Mouse (Mus musculus): ENCODE measurements at regions not wholly inside any gene's neighbourhood (a gene's known extent, or its start where the extent isn't known, plus 50 kb on each side); places are given as distances from the start of the nearest gene placed in this dataset.

DNA sequence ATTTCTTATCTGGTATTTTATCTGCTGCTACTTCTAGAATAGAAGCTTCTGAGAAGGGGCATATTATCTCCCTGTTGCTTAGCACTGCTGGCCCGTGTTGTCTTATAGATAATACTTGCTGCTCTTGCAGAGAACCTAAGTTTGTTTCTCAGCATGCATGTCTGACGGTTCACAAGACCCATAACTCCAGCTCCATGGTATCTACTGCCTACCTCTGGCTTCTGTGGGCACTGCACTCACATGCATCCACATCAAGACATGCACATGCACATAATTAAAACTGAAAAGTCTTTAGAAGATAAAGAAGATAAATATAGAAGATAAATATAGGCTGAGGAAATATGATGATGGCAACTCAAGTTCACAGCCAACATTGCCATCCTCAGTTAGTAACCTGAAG lies 667.8 kb upstream of the Tmem132c start:
- DNase-seq (ENCODE audit: low spot score), result no peak

DNA sequence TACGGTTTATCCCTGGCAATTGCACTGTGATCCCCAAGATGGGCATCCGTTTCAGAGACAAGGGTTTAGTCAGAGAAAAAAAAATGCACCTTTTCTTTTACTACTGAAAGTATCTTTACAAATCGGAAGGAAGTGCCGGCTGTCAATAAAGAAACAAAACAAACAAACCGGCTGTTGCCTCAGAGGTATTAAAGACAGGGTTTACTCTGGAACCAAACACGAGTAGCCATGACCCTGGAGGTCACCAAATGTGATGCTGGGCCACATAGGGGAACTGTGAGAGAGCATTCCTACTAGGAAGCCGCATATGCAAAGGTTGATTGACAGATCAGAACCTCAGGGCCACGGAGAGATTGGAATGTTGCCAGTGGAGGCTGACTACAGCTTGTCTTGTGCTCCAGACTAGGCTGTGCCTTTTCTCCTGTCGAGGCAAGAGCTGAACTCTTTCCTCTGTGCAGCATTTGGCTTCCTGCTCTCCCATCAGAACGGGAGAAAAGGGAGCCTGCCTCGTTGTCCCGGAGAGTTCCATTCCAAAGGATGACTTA lies 643.8 kb upstream of the Tmem132c start:
- no peak for DNase-seq (ENCODE audit: low spot score)

DNA sequence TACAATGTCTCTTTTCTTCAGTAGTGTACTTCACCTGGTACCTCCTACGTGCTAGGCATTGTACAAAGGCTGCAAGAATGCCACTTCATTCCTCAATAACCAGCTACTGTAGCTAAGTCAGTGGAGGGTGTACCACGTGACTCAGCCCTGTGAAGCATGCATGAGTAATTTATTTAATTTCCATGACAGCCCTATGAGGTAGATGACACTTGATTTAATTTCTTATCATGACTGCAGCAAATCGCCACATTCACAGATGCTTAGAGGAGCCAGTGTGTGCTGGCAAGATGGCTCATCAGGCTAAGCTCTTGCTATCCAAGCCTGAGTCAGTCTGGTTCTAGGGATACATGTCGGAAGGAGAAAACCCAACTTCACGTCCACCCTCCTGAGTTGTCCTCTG lies 642.0 kb upstream of the Tmem132c start:
- DNase-seq (ENCODE audit: low spot score), result no peak

DNA sequence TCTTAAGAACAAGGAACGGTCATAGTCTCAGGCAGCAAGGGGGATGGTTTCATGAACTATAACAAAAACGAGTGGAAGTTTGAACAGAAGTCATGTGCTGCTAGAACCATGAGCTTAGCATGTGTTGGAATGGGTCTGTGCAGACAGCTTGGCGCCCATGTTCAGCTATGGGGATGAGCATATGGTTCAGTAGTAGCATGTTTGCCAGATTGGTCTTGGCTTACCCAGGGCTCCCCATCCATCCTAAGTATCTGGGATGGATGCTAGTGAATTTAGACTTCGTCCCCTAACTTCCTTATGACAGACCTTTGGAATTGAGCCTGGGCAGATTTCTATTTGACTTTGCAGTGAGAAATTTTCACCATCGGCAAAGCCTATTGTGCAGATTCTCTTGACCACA lies 634.9 kb upstream of the Tmem132c start:
- no peak for DNase-seq (ENCODE audit: low spot score)

DNA sequence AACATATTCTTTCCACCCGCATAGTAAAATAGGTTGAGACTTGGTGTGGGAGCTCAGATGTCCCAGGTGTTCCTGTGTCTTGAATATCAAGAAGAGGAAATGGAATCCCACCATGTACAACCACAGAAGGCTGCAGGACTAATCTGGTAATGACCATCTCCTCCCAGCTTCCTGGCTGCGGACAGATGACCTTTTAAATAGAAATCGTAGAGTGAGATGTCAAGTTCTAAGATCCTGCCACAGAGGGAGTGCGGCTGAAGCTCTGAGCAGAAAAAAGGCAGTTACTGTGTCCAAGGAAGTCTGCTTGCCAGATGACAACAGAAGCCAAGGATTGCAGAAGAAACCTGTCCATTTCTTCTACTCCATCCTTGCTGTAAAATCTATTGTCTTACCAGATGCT lies 629.0 kb upstream of the Tmem132c start:
- no peak for DNase-seq (ENCODE audit: low spot score)

DNA sequence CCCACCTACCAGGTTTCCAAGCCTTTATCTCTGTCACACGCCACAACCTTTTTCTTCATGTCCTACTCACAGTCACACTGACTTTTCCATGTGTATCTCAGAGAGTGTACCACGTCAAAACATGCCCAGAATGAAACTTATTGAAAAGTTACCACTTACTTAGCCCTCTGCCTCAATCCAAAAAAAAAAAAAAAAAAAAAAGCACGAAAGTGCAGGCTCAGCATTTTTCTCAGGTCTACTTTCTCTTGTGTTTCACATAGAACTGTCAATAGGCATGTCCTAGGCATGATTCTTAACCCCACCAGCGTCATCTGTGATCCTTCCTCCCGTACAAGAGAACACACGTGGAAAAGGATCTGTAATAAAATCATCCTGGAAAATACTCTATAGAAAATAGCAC lies 619.1 kb upstream of the Tmem132c start:
- no peak for DNase-seq (ENCODE audit: low spot score)

DNA sequence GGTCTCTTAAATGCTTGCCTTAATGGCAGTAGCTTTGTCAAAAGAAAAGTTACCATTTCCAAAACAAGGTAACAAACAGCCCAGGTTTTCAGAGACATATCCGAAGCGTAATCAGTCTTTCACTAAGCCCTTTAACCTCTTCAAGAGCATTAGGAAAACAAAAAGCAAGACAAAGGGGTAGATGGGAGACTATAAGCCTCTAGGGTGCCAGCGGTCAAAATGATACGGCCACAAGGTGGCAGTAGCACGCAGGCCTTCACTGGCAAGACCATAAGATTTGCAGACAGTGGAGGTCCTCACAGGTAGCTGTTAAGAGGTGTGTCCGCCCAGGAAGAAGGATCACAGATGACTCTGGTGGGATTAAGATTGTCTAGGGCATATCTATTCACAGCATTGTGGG lies 618.4 kb upstream of the Tmem132c start:
- no peak for DNase-seq (ENCODE audit: low spot score)

DNA sequence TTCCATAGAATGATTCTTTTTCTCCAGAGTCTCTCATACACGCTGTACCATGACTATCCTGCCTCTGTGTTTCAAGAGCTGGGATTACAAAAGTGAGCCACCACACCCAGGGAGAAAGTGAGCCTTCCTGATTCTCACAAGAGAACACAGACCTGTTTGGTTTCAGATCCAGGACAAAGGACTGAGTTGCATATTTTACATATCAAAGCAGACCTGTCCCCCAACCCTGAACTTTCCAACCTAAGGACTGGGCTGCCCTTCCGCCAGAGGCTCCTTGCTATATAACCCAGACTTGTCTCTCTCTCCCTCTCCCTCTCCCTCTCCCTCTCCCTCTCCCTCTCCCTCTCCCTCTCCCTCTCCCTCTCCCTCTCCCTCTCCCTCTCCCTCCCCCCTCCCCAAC lies 611.8 kb upstream of the Tmem132c start:
- DNase-seq (ENCODE audit: low spot score), result no peak

DNA sequence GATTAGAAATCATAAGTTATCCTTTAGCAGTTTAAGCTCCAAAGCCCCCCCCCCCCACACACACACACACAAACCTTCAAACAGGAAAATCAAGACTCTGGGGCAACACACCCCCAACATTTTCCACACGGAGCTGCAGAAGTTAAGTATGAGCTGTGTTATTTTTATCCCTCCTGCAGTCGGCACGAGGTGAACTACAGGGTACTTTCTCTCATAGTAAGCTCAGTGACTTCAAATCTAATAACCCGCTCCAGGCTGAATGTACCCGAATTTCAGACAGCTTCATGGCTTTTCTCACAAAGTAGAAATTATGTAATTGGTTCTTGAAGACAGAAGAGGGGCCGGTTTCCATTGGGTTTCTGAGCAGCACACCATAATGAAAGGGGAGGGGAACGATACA lies 591.2 kb upstream of the Tmem132c start:
- no peak for DNase-seq (ENCODE audit: low spot score)

DNA sequence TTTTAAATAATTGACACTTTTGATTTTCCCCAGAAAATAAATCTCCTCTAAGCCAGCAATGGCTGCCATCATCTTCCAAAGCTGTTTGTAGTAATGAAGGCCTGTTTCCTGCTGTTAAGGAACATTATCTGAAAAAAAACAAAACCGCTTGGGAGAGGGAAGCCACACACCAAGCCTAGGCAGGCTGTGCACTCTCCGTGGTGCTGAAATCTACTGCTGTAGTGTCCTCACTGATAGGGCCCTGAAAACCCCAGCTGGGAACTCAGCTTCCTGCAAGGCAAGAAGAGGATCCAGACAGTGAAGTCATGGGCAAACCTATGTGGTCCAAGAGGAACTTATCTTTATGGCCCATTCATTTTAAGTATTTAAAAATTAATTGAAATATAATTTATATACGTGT lies 590.2 kb upstream of the Tmem132c start:
- peak; percentile 22 for DNase-seq (ENCODE audit: low spot score)

DNA sequence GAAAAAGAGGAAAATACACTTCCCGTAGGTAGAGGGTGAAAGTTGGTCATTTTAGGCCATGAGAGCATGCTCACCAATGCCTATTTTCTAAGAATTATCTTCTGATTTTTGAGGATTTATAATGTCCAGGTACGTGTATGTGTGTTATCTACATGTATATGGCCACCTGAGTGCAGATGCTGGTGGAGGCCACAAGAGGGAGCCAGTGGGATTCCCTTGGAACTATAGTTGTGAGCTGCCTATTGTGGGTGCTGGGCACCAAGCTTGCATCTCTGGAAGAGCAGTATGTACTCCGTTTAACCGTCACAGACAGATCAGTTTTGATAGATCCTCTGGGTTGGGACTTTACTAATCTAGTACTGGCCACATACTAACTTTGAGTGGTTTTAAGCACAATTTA lies 579.0 kb upstream of the Tmem132c start:
- DNase-seq (ENCODE audit: low spot score), result no peak

DNA sequence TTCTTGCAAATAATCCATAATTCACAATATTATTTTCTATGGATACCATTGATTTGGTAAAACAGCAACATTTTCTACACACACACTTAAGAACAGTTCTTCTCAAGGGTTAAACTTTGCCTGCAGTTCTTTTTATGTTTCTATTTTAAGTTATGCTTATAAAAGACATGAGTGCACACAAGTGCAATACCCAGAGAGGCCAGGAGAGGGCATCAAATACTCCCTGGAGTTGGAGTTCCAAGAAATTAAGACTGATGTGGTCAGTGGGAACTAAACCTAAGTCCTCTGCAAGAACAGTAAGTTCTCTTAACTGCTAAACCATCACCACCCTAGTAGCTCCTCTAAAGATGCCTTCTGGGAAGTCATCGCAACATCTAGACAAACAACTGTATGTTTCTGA lies 570.5 kb upstream of the Tmem132c start:
- no peak for DNase-seq (ENCODE audit: low spot score)

DNA sequence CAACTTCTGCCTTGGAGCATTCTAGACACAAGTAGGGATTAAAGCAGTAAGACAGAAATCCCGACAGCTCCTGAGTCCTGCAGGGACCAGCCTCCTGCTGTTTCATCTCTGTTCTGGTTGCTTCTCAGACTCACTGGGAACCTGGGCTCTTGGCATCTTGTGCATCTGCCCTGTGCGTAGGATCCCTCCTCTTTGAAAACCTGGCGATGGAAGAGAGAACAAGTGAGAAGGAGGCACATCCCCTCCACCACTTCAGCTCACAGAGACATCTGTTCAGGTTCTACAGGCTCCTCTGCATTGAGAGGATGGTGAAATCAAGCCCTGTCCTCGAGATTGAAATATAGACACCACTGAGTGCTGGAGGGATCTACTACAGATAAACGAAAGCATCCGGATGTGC lies 561.3 kb upstream of the Tmem132c start:
- no peak for DNase-seq (ENCODE audit: low spot score)

DNA sequence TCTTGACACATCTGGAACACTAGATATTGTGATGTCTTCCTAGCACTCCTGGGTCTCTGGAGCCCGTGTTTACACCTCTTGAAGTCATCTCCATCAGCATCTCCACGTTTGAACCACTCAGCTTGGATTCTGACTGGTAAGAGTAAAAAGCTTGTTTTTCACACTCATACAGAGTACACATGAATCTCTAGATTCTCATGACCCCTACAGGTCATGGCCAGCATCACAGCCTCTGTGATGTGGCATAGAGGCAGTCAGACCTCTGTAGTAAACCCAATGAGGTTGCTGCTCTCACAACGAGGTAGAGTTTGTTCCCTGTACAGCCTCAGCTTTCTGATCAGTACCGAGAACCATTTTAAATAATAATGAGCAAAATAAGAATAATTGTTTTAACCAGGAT lies 542.3 kb upstream of the Tmem132c start:
- no peak for DNase-seq (ENCODE audit: low spot score)

DNA sequence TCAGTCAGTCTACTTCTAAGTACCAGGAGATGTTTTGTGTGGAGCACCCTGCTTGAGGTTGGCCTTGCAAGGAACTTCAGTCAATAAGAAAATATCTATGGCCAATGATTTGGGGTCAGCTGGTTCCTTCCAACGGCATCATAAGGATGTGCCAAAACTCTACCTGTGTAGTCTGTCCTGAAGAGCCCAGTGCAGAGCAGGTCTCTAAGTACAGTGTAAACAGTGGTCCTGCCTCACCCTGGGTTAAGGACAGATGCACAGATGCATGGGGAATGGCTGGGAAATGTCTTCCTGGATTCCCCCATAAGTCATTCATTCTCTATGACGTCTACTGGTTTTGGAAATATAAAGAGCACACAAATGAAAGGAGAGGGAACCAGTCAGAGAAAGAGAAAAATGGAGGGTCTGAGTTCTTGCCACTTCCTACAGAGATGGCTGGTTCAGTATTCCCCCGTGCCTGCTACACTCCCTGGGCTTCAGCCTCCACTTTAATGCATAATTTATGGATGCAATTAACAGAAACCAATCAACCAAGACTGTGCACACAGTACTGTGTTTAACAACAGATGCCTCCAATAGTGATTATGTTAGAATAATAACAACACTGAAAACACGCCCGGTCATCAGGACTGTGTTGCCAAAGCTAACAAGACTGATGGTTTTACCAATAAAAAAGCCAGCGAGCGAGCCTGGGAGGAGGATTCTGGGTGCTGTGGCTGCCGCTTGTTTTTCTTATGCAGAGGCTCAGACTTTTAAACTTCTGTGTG lies 537.9 kb upstream of the Tmem132c start:
- no peak for DNase-seq (ENCODE audit: low spot score)

DNA sequence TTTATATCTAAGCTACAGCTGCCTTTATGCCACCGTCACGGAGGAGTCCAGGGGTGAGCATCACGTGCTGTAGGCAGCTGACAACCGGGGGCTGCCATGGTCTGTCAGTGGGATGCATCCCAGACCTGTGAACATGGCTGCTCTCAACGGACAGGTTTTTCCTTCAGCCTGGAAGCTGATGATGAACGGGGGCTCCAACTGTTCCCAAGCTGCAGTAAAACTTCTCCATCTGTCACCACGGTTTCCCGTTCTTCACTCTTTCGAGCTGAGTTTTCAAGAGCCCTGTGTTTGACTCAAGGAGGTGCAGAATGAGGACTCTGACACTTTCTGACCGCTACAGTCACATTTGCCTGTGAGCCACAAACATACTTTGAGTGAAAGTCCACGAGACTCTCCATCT lies 535.7 kb upstream of the Tmem132c start:
- no peak for DNase-seq (ENCODE audit: low spot score)

DNA sequence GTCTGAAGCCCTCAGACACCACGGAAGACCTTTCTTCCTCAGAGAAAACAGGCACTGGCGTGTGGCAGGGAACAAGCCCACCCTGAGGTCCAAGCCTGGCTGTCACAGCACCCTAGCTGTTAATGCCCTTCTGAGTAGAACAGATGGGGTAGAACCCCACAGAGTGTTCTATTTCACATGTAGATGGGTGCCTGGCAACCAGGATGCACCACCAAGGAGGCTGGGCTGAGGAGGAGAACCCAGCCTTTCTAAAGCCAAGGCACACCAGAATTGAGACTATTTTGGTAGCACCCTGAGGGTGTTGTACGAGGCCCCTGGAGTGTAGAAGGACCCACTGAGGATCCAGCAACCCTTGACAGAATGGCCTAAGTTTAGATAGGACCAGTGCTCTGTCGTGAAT lies 534.9 kb upstream of the Tmem132c start:
- DNase-seq (ENCODE audit: low spot score), result no peak

DNA sequence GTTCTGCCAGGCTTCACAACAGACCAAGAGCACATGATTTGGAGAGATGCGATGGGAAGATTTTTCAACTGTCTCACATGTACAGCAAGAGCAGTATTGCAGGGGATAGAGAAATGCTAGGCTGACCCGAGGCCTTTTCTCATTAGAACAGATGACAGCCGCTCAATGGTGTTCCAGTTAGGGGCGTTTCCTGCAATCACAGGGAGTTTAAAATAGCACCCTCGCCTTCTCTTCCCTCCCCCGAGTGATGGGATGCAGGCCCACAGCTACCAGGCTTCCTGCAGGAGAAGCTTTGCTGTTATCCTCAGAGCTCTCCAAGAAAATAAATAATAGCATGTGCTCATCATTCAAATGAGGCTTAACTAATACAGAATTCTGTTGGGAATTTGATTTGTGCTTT lies 526.9 kb upstream of the Tmem132c start:
- DNase-seq (ENCODE audit: low spot score), result no peak

DNA sequence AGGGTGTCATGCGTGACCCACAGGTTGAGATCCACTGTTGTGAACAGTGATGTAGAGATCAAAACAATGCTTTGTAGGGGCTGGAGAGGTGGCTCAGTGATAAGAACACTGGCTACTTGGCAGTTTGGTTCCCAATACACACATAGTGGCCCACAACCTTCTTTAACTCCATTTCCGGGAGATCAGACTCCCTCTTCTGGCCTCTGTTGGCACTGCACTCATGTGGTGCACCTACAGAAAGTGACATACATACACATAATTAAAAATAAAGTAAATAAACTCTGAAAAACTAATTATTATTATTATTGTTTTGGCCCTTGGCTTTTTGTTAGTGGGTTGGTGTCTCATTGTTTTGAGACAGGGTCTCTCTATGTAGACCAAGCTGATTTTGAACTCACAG lies 523.2 kb upstream of the Tmem132c start:
- no peak for DNase-seq (ENCODE audit: low spot score)

DNA sequence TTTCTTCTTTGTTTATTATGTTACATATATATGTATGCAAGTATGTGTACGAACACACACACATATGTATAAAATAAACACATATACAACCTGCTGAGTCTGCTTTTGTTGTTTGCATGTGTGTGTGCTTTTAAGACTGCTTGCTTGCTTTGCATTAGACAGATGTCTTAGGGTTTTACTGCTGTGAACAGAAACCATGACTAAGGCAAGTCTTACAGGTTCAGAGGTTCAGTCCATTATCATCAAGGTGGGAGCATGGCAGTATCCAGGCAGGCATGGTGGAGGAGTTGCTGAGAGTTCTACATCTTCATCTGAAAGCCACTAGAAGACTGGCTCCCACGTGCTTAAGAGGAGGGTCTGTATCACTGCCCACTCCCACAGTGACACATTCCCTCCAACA lies 520.3 kb upstream of the Tmem132c start:
- no peak for DNase-seq (ENCODE audit: low spot score)

DNA sequence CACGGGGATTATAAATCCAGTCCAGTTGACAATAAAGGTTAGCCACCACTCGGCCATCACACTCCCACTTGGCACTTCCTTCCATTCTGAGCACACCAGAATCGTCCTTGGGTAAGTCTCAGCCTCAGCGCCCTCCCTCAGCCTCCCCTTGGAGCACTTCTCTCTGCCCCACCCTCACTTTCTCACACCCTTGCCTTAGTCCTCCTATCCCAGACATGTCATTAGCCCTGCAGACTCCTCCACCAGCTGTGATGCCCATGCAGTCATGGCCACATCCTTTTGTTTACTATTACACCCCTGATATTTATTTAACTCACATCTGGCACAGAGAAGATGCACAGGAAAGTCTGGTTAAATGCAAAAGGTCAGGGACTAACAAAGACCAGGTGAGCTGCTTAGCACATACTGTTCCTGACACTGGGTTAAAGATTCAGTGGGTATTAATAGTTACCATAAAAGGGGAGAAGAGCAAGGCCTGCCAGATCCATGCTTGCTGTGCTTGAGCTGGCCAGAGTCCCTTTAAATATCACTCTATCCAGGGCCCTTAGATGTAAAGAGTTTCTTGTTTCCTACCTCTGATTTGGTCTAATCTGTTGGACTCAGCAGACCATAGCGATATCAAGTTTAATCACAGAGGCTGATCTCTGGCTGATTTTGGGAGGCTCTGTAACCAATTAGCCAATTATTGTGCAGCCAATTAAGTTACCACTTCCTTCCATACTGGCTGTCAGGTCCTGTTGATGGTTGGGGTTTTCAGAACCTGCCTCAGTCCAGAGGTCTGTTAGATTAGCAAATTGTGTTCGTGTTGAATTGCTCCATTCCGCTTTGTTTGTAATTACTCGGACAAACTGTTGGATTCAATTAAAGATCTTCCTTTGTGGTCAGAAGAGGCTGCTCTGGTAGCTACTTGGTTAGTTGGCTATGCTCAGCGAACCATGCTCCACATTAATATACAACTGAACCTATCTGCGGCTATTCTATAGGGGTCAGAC lies 518.0 kb upstream of the Tmem132c start:
- DNase-seq (ENCODE audit: low spot score), result no peak

DNA sequence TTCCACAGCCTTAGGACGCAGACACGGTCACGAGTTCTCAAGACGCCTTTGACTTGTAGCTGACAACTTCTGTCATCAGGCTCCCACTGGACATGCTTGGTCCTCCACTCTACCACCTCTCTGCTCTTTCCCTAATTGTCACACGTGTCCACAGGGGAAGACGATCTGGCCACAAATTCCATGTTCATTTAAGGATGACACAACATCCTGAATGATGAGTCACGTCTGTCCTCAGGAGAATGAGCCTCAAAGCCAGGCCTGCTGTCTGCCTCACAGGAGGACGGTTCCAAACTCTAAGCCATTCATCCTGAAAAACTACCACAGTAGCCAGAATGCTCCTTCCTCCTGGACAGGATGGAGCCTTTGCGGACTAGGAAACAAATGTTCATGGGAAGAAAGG lies 517.3 kb upstream of the Tmem132c start:
- no peak for DNase-seq (ENCODE audit: low spot score)

DNA sequence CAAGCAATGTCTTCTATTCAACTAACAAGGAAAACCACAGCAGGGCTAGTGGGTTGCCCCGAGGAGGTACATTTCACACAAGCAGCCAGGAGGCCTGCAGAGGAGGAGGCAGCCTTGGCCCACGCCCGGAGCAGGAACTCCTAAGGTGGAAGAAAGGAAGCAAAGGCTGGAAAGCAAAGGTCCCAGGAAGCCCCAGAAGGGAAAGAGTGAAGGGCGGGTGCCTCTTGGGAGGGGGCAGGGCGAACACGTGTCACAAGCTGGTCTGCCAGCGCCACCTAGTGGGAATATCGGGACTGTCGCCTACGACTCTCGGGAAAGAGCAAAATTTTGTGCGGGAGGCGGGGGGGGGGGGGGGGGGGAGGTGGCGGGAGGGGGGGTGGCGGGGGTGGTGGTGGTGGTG lies 508.1 kb upstream of the Tmem132c start:
- DNase-seq (ENCODE audit: low spot score), result peak; percentile 4

Data from adipocyte (in vitro differentiated cells).